Mouse (Mus musculus) heart, postnatal 0 days (tissue): ENCODE measurements at regions not wholly inside any gene's neighbourhood (a gene's known extent, or its start where the extent isn't known, plus 50 kb on each side); places are given as distances from the start of the nearest gene placed in this dataset.

Experiments used
- ATAC-seq: fragments of 200-750 bp; cut with Nextera tagmentation; 2 replicates; pipeline ENCODE4 v1.8.0; 2017; ENCODE audit warnings: low read depth, moderate number of reproducible peaks, moderate library complexity; ENCODE audit not compliant: insufficient read depth
- DNase-seq: peaks from one replicate; pipeline ENCODE4 v3.0.0-alpha.2; 2016; ENCODE audit warnings: low spot score
- H3K27ac ChIP-seq: fragments of 300-500 bp; sonication (generic); 2 replicates; pipeline ENCODE4 v1.5.1; 2014; ENCODE audit warnings: low read depth, mild to moderate bottlenecking
- H3K27me3 ChIP-seq: fragments of 300-500 bp; sonication (generic); 2 replicates; pipeline ENCODE4 v1.6.1; 2014; ENCODE audit warnings: low read length, mixed read lengths; ENCODE audit not compliant: control insufficient read depth, insufficient read depth
- H3K36me3 ChIP-seq: fragments of 300-500 bp; sonication (generic); replicated peaks from 2 replicates; pipeline ENCODE4 v1.6.1; 2014; ENCODE audit warnings: low read length, mixed read lengths; ENCODE audit not compliant: control insufficient read depth, insufficient read depth
- H3K4me1 ChIP-seq: fragments of 300-500 bp; sonication (generic); 2 replicates; pipeline ENCODE4 v1.6.1; 2014; ENCODE audit warnings: antibody characterized with exemption; ENCODE audit not compliant: control insufficient read depth, insufficient read depth
- H3K4me2 ChIP-seq: fragments of 300-500 bp; sonication (generic); 2 replicates; pipeline ENCODE4 v1.6.1; 2014; ENCODE audit warnings: low read depth, mild to moderate bottlenecking, low read length, moderate library complexity
- H3K4me3 ChIP-seq: fragments of 300-500 bp; sonication (generic); 2 replicates; pipeline ENCODE4 v1.5.1; 2014; ENCODE audit warnings: low read depth, low read length
- H3K9ac ChIP-seq: fragments of 300-500 bp; sonication (generic); replicated peaks from 2 replicates; pipeline ENCODE4 v1.6.1; 2014; ENCODE audit warnings: low read depth, low read length, mixed read lengths
- H3K9me3 ChIP-seq: fragments of 300-500 bp; sonication (generic); replicated peaks from 2 replicates; pipeline ENCODE4 v1.6.1; 2016; ENCODE audit warnings: low read length; ENCODE audit not compliant: control insufficient read depth
- CTCF ChIP-seq: IDR thresholded peaks from 2 replicates; pipeline ENCODE4 v1.5.1; 2016; ENCODE audit warnings: antibody characterized with exemption, control low read depth, low read depth
- EP300 ChIP-seq: IDR thresholded peaks from 2 replicates; pipeline ENCODE4 v1.6.1; 2016; ENCODE audit warnings: antibody characterized with exemption, low read depth
- WGBS: fragments of 180-500 bp; shearing (Covaris S2); extraction: QIAGEN DNeasy Blood & Tissue Kit; methylation state at CpG from one replicate; pipeline ENCODE4 v1.1.7; 2014; 5-methylcytosine and 5-hydroxymethylcytosine counted together

GRCm38 (mm10) chr7:73025640-73026039 lies 349.7 kb upstream of the Rgma start:
- TF ChIP-seq EP300 (no peak), CTCF (0 out of 2 replicates have a peak, but pooled peaks have one; percentile 17)
- no peaks in the 10 kb centered on the region for H3K27me3 ChIP-seq
- no peaks in the 10 kb centered on the region for H3K36me3 ChIP-seq
- no peak overlapping the region for H3K9ac ChIP-seq
- no peak overlapping the region for H3K4me3 ChIP-seq
- no peak for ATAC-seq
- H3K27ac ChIP-seq = no peak overlapping the region
- 51% methylated on average over 5 of the region's 5 CpGs for WGBS
- DNase-seq = no peak
- H3K9me3 ChIP-seq = no peaks in the 10 kb centered on the region
- no peak overlapping the region for H3K4me2 ChIP-seq
- H3K4me1 ChIP-seq = no peaks in the 10 kb centered on the region

DNA sequence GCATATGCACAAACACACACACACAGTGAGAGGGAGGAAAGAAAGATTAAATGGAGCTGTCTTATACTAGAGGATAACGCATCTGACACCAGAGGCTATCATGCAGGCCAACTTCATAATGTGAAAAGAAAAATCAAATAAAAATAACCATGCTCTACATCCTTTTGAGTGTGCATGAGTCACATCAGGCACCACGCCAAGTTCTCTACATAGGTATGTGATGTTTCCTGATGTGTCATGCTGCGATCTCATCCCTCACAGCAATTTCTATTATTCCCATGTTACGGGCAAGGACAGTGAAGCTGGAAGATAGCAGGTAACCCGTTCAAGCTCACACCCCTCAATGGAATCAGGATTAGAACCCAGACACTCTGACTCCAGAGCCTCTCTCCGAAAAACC lies 346.4 kb upstream of the Rgma start:
- Histone ChIP-seq H3K4me3 (no peak overlapping the region), H3K36me3 (no peaks in the 10 kb centered on the region), H3K9me3 (no peaks in the 10 kb centered on the region), H3K27me3 (no peaks in the 10 kb centered on the region), H3K27ac (no peak overlapping the region), H3K4me2 (no peak overlapping the region), H3K4me1 (no peaks in the 10 kb centered on the region), H3K9ac (no peak overlapping the region)
- ATAC-seq (no peak), DNase-seq (no peak)
- 53% methylated on average over 6 of the region's 6 CpGs for WGBS
- TF ChIP-seq CTCF = no peak
- no peak for TF ChIP-seq EP300

- H3K9me3 ChIP-seq = no peaks in the 10 kb centered on the region
- no peak for TF ChIP-seq EP300
- TF ChIP-seq CTCF = no peak
- ATAC-seq (no peak), DNase-seq (no peak)
- H3K27ac ChIP-seq = no peak overlapping the region
- H3K4me3 ChIP-seq = no peak overlapping the region
- H3K36me3 ChIP-seq = no peaks in the 10 kb centered on the region
- no peak overlapping the region for H3K9ac ChIP-seq
- H3K4me2 ChIP-seq = no peak overlapping the region
- 75% methylated on average over 5 of the region's 5 CpGs for WGBS
- H3K27me3 ChIP-seq = no peaks in the 10 kb centered on the region
- no peaks in the 10 kb centered on the region for H3K4me1 ChIP-seq
Observed at GRCm38 (mm10) chr7:73031407-73031806, 343.9 kb upstream of the Rgma start.

GRCm38 (mm10) chr7:73032316-73032980 lies 342.9 kb upstream of the Rgma start:
- H3K4me3 ChIP-seq = no peak overlapping the region
- peaks cover 3% of the 10 kb centered on the region; the same call in 1 of the 2 replicates for H3K4me1 ChIP-seq
- 77% methylated on average over 23 of the region's 23 CpGs for WGBS

DNA sequence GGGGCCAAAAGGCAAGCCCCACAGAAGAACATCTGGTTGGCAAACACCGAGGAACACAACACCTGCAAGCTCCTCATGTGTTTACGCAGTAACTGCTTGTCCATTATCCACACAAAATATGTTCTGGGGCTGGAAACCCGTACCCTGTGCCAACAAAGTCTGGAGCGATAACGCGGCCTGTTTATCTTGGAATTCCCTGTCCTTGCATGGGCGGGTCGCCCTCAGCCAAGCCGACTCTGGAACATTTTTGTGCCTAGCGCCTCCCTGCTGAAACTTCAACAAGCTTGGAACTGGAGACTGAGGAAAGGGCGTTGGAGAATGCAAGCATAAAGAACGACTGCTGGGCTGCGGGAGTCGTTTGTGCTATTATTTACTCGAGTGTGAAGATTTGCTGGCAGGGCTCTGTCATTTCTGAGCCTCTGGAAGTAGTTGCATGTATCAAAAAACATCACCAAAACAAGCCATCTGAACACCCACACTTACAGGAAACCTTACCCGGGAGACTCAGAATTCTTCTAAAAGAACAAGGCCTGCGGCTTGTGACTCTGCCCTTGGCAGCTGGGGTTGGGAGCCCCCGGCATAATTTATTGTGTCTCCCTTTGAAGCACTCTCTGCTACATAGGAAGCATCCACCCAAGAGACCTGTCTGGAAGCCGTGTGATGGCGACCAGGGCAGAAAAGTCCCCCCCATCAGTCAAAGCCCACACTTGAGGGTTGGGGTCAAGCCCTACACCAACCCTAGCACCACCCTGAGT lies 338.3 kb upstream of the Rgma start:
- DNase-seq (peak; percentile 68), ATAC-seq (peak; percentile 86)
- Histone ChIP-seq H3K27me3 (no peaks in the 10 kb centered on the region), H3K9ac (no peak overlapping the region), H3K4me1 (peaks cover 3% of the 10 kb centered on the region; the same call in 1 of the 2 replicates), H3K9me3 (no peaks in the 10 kb centered on the region), H3K36me3 (no peaks in the 10 kb centered on the region), H3K4me3 (no peak overlapping the region), H3K27ac (peak overlapping the region; percentile 23), H3K4me2 (peak overlapping the region; percentile 19)
- TF ChIP-seq CTCF (peak; percentile 35; the same call in 1 of the 2 replicates), EP300 (0 out of 2 replicates have a peak, but pooled peaks have one; percentile 52)
- WGBS = 29% methylated on average over 20 of the region's 20 CpGs

More at GRCm38 (mm10) chr7:73032316-73032980, 342.9 kb upstream of the Rgma start:
- H3K9ac ChIP-seq = no peak overlapping the region
- ATAC-seq = no peak
- TF ChIP-seq CTCF (no peak), EP300 (no peak)
- DNase-seq = no peak
- H3K36me3 ChIP-seq = no peaks in the 10 kb centered on the region
- no peak overlapping the region for H3K4me2 ChIP-seq
- no peak overlapping the region for H3K27ac ChIP-seq
- no peaks in the 10 kb centered on the region for H3K9me3 ChIP-seq
- H3K27me3 ChIP-seq = no peaks in the 10 kb centered on the region
